25 mouse cellular contexts compared by ENCODE assay signal in genomic region chr11:99166241-99166640, GRCm38 (mm10). TPM values are rescaled to one million over a fixed set of nuclear protein-coding genes. Genes with fewer than 3 reads are reported as not detected.
DNase-seq lines count a peak whose midpoint lies in the region; ATAC-seq lines count a peak whose summit lies in the region.
"Had no signal": no experiment of that assay in that cellular context is flagged by ENCODE, and none has a peak within 500 bp of the region (broad histone marks: within the 10 kb centered on the region; RNA-seq: fewer than 3 reads in every experiment).

No protein-coding gene starts in this region.

- DNase-seq in CD4-positive, CD25-positive, alpha-beta regulatory T cell, adult 2 months (ENCODE audit: low read depth, low spot score) = peak; percentile 52
- peak; percentile 56 for DNase-seq in CD4-positive helper T cell, adult 2 months (ENCODE audit: low read depth, low spot score)
- peak; percentile 67 for DNase-seq in induced T-regulatory cell, adult 2 months (ENCODE audit: low read depth)
- peak; percentile 57 for DNase-seq in thymus, postnatal 14 days
- DNase-seq in urinary bladder, postnatal 10 days (ENCODE audit: low spot score) = no peak
- DNase-seq in frontal cortex, postnatal 36 days (ENCODE audit: low spot score in 2 of 2) = no peak
- DNase-seq in cerebellum, adult 9-11 months = no peak
- DNase-seq: adrenal gland, adult 8-10 months; cerebellum, adult 8-10 months; embryo, embryonic 11 days; gastrocnemius, postnatal 14 days; heart, adult 11 months; heart, postnatal 4 days; kidney, adult 9 months; kidney, postnatal 14 days; lung, embryonic 14.5 days; lung, postnatal 14 days; midbrain, embryonic 14.5 days; right cerebral cortex, adult 18-20 months; right cerebral cortex, postnatal 4 days had no signal

- no peak for ATAC-seq in CD4-positive, CD25-positive, alpha-beta regulatory T cell, adult 4 months
- ATAC-seq: forebrain, embryonic 13.5 days; intestine, postnatal 0 days had no signal

RNA-seq across cellular contexts. Expression of gene Ccr7, which starts 11.4 kb away (rescaled TPM):
- polyA plus RNA-seq in CD4-positive, CD25-positive, alpha-beta regulatory T cell, adult 4 months (2017; shearing (Covaris generic)) = 100 to 1,000 TPM; 277 to 361 TPM
- polyA plus RNA-seq: erythroblast, embryonic 14.5 days; forebrain, embryonic 13.5 days; hindbrain, embryonic 13.5 days had no signal

Comparison
In these comparisons a context has a peak if more than half of its experiments do, and no peak if none do; other contexts are left out.
1. DNase-seq: peak in CD4-positive, CD25-positive, alpha-beta regulatory T cell, adult 2 months (single experiment), CD4-positive helper T cell, adult 2 months (single experiment), induced T-regulatory cell, adult 2 months (single experiment) and thymus, postnatal 14 days (single experiment); none in urinary bladder, postnatal 10 days (single experiment), frontal cortex, postnatal 36 days (0 of 2) and cerebellum, adult 9-11 months (single experiment).